Mouse (Mus musculus): ENCODE measurements around the gene Cnn2. TPM values are rescaled to one million over a fixed set of nuclear protein-coding genes. Genes with fewer than 3 reads are reported as not detected.
"Not testable (repeated sequence)": the region's sequence is repeated elsewhere in the genome, so short reads cannot be mapped to it uniquely, and the experiment has no call there.

Cnn2 gene
- polyA plus RNA-seq, 1 experiment from 2014 or later: 43.7 TPM

DNA sequence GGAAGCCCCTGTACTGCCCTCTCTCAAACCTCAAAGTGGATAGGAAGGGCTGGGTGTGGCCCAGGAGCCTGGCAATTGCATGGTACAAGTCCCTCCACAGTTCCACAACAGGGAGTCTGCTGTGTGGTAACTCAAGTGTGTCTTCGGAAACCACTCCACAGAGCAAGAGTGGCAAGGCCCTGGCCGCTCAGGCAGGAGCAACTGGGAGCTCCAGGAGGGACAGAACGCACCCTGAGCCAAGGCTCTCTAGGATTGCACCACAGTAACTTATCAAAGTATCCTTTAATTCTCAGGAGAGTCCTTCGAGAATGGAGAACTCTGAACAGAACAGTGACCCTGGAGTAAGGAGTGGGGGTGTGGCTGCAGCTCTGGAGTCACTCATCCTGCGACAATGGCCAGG, 47.3 kb downstream of the Cnn2 start:
- H3K27ac ChIP-seq: no peak overlapping the region
- no peaks in the 10 kb centered on the region for H3K27me3 ChIP-seq
- 91% methylated on average over 5 of the region's 5 CpGs for WGBS
- H3K4me3 ChIP-seq: no peak overlapping the region
- no peaks in the 10 kb centered on the region for H3K9me3 ChIP-seq
- H3K4me1 ChIP-seq (replicated peaks): peaks cover 30% of the 10 kb centered on the region
- H3K4me2 ChIP-seq: no peak overlapping the region
- ATAC-seq (ENCODE audit: low FRiP score): no peak
- H3K36me3 ChIP-seq: peaks cover 40% of the 10 kb centered on the region
- H3K9ac ChIP-seq: no peak overlapping the region

DNA sequence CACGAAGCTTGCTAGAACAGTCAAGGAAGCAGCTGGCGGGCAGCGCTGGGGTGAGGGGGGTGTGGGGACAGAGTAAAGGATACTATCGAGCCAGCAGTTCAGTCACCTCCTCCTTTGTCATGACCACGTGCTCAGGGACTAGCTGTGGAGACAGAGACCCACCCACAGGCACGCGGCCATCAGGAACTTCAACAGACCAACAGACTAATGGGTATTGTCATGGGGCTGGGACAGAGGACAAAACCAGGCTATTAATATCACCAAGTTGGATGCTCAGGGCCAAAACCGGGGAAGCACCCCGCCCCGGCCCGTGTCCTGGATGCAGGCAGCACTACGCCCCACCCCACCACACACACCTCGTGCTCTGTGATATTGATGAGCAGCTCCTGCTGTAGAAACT, 48.4 kb downstream of the Cnn2 start:
- no peak overlapping the region for H3K4me3 ChIP-seq
- H3K36me3 ChIP-seq: peaks cover 40% of the 10 kb centered on the region

DNA sequence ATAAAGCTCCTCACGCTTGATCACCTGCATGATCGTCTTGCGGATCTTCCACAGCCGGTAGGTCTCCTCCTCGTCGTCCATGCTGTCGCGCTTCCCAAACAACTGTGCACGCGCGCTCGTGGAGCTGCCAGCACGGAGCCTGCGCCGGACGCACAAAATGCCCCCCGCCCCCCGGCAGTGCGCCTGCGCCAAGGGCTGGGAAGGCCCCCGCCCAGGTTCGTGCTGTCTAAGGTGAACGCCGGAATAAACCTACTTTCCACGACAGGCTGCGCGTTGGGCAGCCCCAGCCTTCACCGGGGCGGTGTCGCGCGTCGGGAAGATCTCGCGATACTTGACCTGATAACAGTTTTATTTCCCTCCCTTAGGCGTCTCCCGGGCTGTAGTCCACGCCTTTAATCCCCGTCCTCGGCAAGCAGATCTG, 51.2 kb downstream of the Cnn2 start, which contains the start of gene Polr2e:
Gene Polr2e (minus strand): TSS at position 237 of the 421 bp plus-strand sequence.
- peak; percentile 96 for ATAC-seq (ENCODE audit: low FRiP score)
- WGBS: under 1% methylated on average over 40 of the region's 40 CpGs

More for the DNA sequence above, 48.4 kb downstream of the Cnn2 start:
- Histone ChIP-seq H3K4me1 (replicated peaks) (peaks cover 30% of the 10 kb centered on the region), H3K4me2 (no peak overlapping the region), H3K27ac (no peak overlapping the region), H3K27me3 (no peaks in the 10 kb centered on the region), H3K9me3 (no peaks in the 10 kb centered on the region), H3K9ac (peak overlapping the region; percentile 24; the same call in 1 of the 2 replicates)
- 92% methylated on average over 13 of the region's 13 CpGs for WGBS
- ATAC-seq (ENCODE audit: low FRiP score): no peak

DNA sequence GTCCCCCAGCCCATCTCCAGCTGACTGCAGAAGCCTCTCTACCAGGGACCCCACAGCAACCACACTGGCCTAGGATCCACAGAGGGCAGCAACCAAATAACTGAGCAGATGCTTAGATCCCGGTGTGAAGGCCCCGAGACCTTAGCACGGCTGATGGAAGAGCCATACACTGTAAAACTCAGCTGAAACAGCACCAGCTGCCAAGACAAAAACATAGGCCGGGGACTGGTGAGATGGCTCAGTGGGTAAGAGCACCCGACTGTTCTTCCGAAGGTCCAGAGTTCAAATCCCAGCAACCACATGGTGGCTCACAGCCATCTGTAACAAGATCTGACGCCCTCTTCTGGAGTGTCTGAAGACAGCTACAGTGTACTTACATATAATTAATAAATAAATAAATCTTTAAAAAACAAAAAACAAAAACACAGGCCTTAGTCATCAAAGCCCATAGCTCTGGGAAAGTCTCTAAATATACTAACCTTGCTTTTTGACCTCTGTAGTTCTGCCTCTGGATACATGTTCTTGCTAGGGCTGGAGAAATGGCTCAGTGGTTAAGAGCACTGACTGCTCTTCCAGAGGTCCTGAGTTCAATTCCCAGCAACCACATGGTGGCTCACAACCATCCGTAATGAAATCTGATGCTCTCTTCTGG, 53.2 kb downstream of the Cnn2 start:
- peaks cover 23% of the 10 kb centered on the region for H3K4me1 ChIP-seq (replicated peaks)

More for the DNA sequence above, 51.2 kb downstream of the Cnn2 start, which contains the start of gene Polr2e:
- Histone ChIP-seq H3K9ac (peak within 1 kb of the TSS; percentile 89), H3K4me3 (peak within 1 kb of the TSS; percentile 86), H3K36me3 (peaks cover 38% of the 10 kb centered on the region), H3K4me1 (replicated peaks) (peaks cover 23% of the 10 kb centered on the region), H3K4me2 (peak within 1 kb of the TSS; percentile 96), H3K27me3 (no peaks in the 10 kb centered on the region), H3K9me3 (no peaks in the 10 kb centered on the region), H3K27ac (peak within 1 kb of the TSS; percentile 72)

DNA sequence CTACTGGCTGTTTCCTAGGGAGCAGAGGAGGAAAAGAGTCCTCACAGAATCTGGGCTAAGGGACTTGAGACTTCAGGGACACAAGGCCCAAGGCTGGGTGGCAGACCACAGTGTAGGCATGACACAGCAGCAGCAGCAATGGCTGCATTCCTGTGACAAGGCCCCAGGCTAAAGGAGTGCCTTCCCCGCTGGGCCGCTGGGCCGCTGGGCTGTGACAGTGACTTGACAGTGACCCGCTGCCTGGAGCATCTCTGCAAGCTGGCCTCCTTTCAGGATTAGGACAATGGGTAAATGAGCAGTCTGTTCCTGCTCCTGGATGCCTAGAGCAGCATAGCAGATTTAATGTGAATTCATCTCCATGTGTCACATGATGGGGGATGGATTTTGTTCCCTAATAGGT, 55.7 kb downstream of the Cnn2 start:
- ATAC-seq (ENCODE audit: low FRiP score): no peak
- H3K36me3 ChIP-seq: no peaks in the 10 kb centered on the region
- no peak overlapping the region for H3K4me3 ChIP-seq
- no peaks in the 10 kb centered on the region for H3K27me3 ChIP-seq
- WGBS: 10% methylated on average over 4 of the region's 4 CpGs
- H3K4me2 ChIP-seq: no peak overlapping the region
- peaks cover 19% of the 10 kb centered on the region for H3K4me1 ChIP-seq (replicated peaks)
- H3K9me3 ChIP-seq: no peaks in the 10 kb centered on the region
- H3K27ac ChIP-seq: peak overlapping the region; percentile 8
- no peak overlapping the region; the same call in 1 of the 2 replicates for H3K9ac ChIP-seq

More for the DNA sequence above, 53.2 kb downstream of the Cnn2 start:
- H3K27ac ChIP-seq; H3K9ac ChIP-seq; H3K4me2 ChIP-seq; H3K27me3 ChIP-seq; ATAC-seq (ENCODE audit: low FRiP score); H3K9me3 ChIP-seq; H3K4me3 ChIP-seq: not testable (repeated sequence)
- peaks cover 18% of the 10 kb centered on the region for H3K36me3 ChIP-seq
- WGBS: 85% methylated on average over 8 of the region's 8 CpGs

DNA sequence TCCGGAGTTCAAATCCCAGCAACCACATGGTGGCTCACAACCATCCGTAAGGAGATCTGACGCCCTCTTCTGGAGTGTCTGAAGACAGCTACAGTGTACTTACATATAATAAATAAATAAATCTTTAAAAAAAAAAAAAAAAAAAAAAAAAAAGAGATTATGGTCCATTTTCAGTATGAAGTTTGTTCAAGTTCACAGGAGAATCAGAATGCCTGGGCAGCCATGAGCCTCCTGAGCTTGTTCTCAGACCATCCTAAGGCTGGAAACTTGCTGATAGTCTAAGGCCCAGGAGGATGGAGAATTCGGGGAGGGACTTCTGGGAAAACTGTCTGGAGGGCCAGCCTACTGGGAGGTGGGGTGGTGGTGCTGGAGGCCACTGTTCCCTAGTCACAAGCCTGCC, 57.0 kb downstream of the Cnn2 start:
- H3K27ac ChIP-seq; H3K9me3 ChIP-seq; H3K9ac ChIP-seq; H3K4me2 ChIP-seq; H3K4me3 ChIP-seq; H3K27me3 ChIP-seq; H3K36me3 ChIP-seq; ATAC-seq (ENCODE audit: low FRiP score): not testable (repeated sequence)
- peaks cover 18% of the 10 kb centered on the region for H3K4me1 ChIP-seq (replicated peaks)
- 83% methylated on average over 3 of the region's 4 CpGs for WGBS

Other genes with a start within 250 kb of the Cnn2 start
- 37.1 and 42.4 TPM in 2 replicates for gene Polrmt, start 242.0 kb upstream of the Cnn2 start, polyA plus RNA-seq (2015; fragmentation: Nextera tagmentation; extraction: Ambion mirVana)
- gene Fgf22, start 233.5 kb upstream of the Cnn2 start, polyA plus RNA-seq (2015; fragmentation: Nextera tagmentation; extraction: Ambion mirVana): 1.00 and 2.1 TPM in 2 replicates
- gene Rnf126, start 221.6 kb upstream of the Cnn2 start, polyA plus RNA-seq (2015; fragmentation: Nextera tagmentation; extraction: Ambion mirVana): 87.9 and 90.7 TPM in 2 replicates
- 1.3 and 1.4 TPM in 2 replicates for gene Fstl3, start 211.3 kb upstream of the Cnn2 start, polyA plus RNA-seq (2015; fragmentation: Nextera tagmentation; extraction: Ambion mirVana)
- 0.18 TPM in 1 of 2 replicates, not detected in the other for gene Prss57, start 197.6 kb upstream of the Cnn2 start, polyA plus RNA-seq (2015; fragmentation: Nextera tagmentation; extraction: Ambion mirVana)
- gene Palm, start 195.0 kb upstream of the Cnn2 start, polyA plus RNA-seq (2015; fragmentation: Nextera tagmentation; extraction: Ambion mirVana): 240 and 252 TPM in 2 replicates
- gene Misp, start 167.6 kb upstream of the Cnn2 start, polyA plus RNA-seq (2015; fragmentation: Nextera tagmentation; extraction: Ambion mirVana): 0.84 and 1.0 TPM in 2 replicates
- 84.7 and 86.0 TPM in 2 replicates for gene Ptbp1, start 134.2 kb upstream of the Cnn2 start, polyA plus RNA-seq (2015; fragmentation: Nextera tagmentation; extraction: Ambion mirVana)
- gene Prtn3, start 114.1 kb upstream of the Cnn2 start, polyA plus RNA-seq (2015; fragmentation: Nextera tagmentation; extraction: Ambion mirVana): 13.9 and 15.6 TPM in 2 replicates
- 396 and 407 TPM in 2 replicates for gene Plppr3, start 114.0 kb upstream of the Cnn2 start, polyA plus RNA-seq (2015; fragmentation: Nextera tagmentation; extraction: Ambion mirVana)
- gene Elane, start 102.3 kb upstream of the Cnn2 start, polyA plus RNA-seq (2015; fragmentation: Nextera tagmentation; extraction: Ambion mirVana): 0.34 TPM in 1 of 2 replicates, not detected in the other
- gene Cfd, start 97.7 kb upstream of the Cnn2 start, polyA plus RNA-seq (2015; fragmentation: Nextera tagmentation; extraction: Ambion mirVana): not detected in 2 replicates
- 55.3 and 58.3 TPM in 2 replicates for gene Med16, start 79.7 kb upstream of the Cnn2 start, polyA plus RNA-seq (2015; fragmentation: Nextera tagmentation; extraction: Ambion mirVana)
- 20.6 and 22.0 TPM in 2 replicates for gene Gm26602, start 77.7 kb upstream of the Cnn2 start, polyA plus RNA-seq (2015; fragmentation: Nextera tagmentation; extraction: Ambion mirVana)
- 2.1 and 2.3 TPM in 2 replicates for gene Kiss1r, start 71.6 kb upstream of the Cnn2 start, polyA plus RNA-seq (2015; fragmentation: Nextera tagmentation; extraction: Ambion mirVana)
- gene R3hdm4, start 67.4 kb upstream of the Cnn2 start, polyA plus RNA-seq (2015; fragmentation: Nextera tagmentation; extraction: Ambion mirVana): 243 and 256 TPM in 2 replicates
- 3.5 and 4.0 TPM in 2 replicates for gene Arid3a, start 61.5 kb upstream of the Cnn2 start, polyA plus RNA-seq (2015; fragmentation: Nextera tagmentation; extraction: Ambion mirVana)
- 77.4 and 77.9 TPM in 2 replicates for gene Wdr18, start 28.4 kb upstream of the Cnn2 start, polyA plus RNA-seq (2015; fragmentation: Nextera tagmentation; extraction: Ambion mirVana)
- 0.61 and 0.65 TPM in 2 replicates for gene Grin3b, start 17.9 kb upstream of the Cnn2 start, polyA plus RNA-seq (2015; fragmentation: Nextera tagmentation; extraction: Ambion mirVana)
- gene Tmem259, start 4.3 kb upstream of the Cnn2 start, polyA plus RNA-seq (2015; fragmentation: Nextera tagmentation; extraction: Ambion mirVana): 16.0 and 16.3 TPM in 2 replicates
- gene Abca7, start 7.9 kb downstream of the Cnn2 start, polyA plus RNA-seq (2015; fragmentation: Nextera tagmentation; extraction: Ambion mirVana): 5.2 and 6.1 TPM in 2 replicates
- 2.5 and 2.8 TPM in 2 replicates for gene Arhgap45, start 28.1 kb downstream of the Cnn2 start, polyA plus RNA-seq (2015; fragmentation: Nextera tagmentation; extraction: Ambion mirVana)
- gene Polr2e, start 51.2 kb downstream of the Cnn2 start, polyA plus RNA-seq (2015; fragmentation: Nextera tagmentation; extraction: Ambion mirVana): 150 and 154 TPM in 2 replicates
- 509 and 531 TPM in 2 replicates for gene Gpx4, start 58.6 kb downstream of the Cnn2 start, polyA plus RNA-seq (2015; fragmentation: Nextera tagmentation; extraction: Ambion mirVana)
- gene Sbno2, start 117.0 kb downstream of the Cnn2 start, polyA plus RNA-seq (2015; fragmentation: Nextera tagmentation; extraction: Ambion mirVana): 13.6 and 14.4 TPM in 2 replicates
- gene Stk11, start 127.2 kb downstream of the Cnn2 start, polyA plus RNA-seq (2015; fragmentation: Nextera tagmentation; extraction: Ambion mirVana): 16.3 and 18.2 TPM in 2 replicates
- 434 and 449 TPM in 2 replicates for gene Atp5d, start 150.0 kb downstream of the Cnn2 start, polyA plus RNA-seq (2015; fragmentation: Nextera tagmentation; extraction: Ambion mirVana)
- 57.4 and 59.2 TPM in 2 replicates for gene Cbarp, start 152.3 kb downstream of the Cnn2 start, polyA plus RNA-seq (2015; fragmentation: Nextera tagmentation; extraction: Ambion mirVana)
- 32.4 and 34.7 TPM in 2 replicates for gene Midn, start 159.7 kb downstream of the Cnn2 start, polyA plus RNA-seq (2015; fragmentation: Nextera tagmentation; extraction: Ambion mirVana)
- gene Cirbp, start 177.4 kb downstream of the Cnn2 start, polyA plus RNA-seq (2015; fragmentation: Nextera tagmentation; extraction: Ambion mirVana): 364 and 409 TPM in 2 replicates
- 11.9 and 14.1 TPM in 2 replicates for gene 1600002K03Rik, start 184.4 kb downstream of the Cnn2 start, polyA plus RNA-seq (2015; fragmentation: Nextera tagmentation; extraction: Ambion mirVana)
- gene Efna2, start 190.9 kb downstream of the Cnn2 start, polyA plus RNA-seq (2015; fragmentation: Nextera tagmentation; extraction: Ambion mirVana): 18.8 and 21.4 TPM in 2 replicates
- 47.3 and 49.9 TPM in 2 replicates for gene Mum1, start 237.8 kb downstream of the Cnn2 start, polyA plus RNA-seq (2015; fragmentation: Nextera tagmentation; extraction: Ambion mirVana)